Mouse (Mus musculus) embryonic stem cell, embryonic (primary cell): Measurements from ENCODE around the gene Xrcc4.

Source experiments
- CTCF ChIA-PET, 4 experiments: fragments of 300-600 bp in 2 of 4; fragments of 350-600 bp in 2 of 4; sonication (Branson Sonifier 250); formaldehyde crosslinking; loops; one replicate each; lab custom pipeline; 2022; ENCODE audit warnings: inconsistent platforms in 2 of 4; lab: Charles Lee
- POLR2A ChIA-PET, 4 experiments: fragments of 300-600 bp in 2 of 4; fragments of 350-600 bp in 2 of 4; sonication (Branson Sonifier 250); formaldehyde crosslinking; loops; one replicate each; lab custom pipeline; 2022; ENCODE audit warnings: antibody characterized with exemption in 4 of 4, inconsistent platforms in 1 of 4; lab: Charles Lee

The Xrcc4 gene

DNA sequence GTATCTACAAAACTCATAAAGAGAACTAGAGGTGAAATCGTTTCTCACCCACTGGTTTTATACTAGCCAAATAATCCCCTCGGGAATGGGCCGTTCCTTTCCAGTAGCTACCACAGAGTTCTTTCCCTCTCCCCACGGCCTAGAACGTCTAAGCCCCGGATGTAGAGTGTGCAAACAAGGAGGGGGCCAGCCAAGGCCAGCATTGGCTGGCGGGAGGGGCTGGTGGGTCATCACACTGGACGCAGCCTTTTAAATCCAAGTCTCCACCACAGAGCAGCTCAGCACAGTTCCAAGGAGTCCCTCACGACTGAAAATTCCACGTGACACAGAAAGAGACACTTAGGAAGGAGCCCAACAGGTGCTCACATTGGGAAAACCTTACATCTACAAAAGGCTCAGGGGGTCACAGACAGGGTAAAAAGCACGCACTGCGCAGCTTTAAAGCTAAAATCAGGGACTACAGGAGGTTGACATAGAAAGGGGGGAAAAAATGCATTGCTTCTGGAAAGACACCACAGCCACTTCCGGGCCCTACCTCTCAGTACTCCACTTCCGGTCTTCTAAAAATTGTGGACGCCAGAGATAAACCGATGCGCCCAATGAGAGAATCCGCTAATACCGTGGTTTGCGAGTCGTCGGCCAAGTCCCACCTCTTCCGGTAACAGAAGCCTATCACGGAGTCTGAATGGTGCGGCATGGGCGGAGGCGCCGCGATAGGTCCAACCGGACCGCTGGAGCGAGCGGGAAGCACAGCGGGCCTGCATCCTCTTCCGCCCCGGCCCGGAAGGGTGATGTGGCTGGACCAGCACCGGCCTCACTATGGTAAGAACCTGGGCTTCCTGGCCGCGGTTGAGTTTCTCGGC, at the start of gene Xrcc4, which contains the start of gene Tmem167:
Xrcc4 (minus strand) TSS at position 647 of the 863 bp plus-strand sequence.
Tmem167 (plus strand) TSS at position 162 of the 863 bp plus-strand sequence.
- CTCF ChIA-PET = no interaction called here
- POLR2A ChIA-PET = interaction anchor here in 3 of 4 experiments (0.5 to 2.1 kb wide), 19 partner anchors 8 to 1338 kb away, joined by 3 to 17 read pairs (median 3); no protein-coding TSS in a partner anchor

DNA sequence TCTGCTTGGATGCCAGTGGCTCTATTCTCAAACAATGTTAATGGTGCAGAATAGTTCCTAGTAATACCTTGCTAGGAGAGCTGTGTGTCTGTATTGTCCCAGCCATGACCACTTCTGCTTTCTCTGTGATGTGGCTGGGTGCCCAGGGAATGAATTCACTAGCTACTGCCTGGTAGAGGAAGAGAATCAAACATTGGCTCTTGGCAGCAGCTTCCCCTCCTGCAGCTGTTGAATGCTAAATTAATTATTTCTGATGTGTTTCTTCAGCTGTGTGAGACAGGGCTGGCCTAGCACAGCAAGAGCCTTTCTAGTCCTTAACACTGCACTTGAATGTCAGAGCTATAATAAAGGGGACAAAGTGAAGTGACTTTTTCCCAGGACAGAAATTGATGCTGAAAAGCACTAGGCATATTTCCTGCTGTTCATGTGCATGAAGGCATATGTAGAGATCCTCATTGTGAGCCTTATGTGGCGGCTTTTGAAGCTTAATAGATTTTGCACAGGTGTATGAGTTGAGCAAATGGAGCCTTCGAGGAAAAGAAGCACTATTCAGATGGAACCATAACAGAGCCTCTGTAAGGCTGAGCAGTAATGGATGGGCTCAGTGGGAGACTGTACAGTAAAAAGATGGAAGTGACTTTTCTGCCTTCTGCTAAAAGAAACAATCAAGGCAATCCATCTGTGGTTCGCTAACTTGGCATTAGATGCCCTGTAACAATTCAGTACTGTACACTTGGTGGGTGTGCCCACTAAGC, 46.9 kb upstream of the Xrcc4 start:
- ChIA-PET POLR2A (no interaction called here), CTCF (no interaction called here)

DNA sequence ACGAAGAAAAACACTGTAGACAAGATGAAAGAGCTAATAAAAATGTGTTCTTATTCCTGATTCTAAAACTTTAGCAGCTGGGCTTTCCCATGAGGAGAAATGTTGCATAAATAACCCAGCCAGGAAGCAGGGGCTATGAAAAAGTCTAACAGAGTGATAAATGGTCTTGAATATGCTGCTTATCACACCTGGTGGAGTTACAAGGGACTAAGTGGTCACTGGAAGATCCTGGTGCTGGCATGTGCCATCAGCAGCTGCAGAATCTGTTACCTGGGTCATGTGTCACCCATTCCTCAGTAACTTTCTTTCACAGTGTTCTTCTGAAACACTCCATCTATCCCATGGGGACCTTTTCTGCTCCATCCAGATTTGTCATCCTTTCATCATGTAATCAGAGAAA, 22.3 kb upstream of the Xrcc4 start:
- ChIA-PET CTCF (no interaction called here), POLR2A (no interaction called here)

DNA sequence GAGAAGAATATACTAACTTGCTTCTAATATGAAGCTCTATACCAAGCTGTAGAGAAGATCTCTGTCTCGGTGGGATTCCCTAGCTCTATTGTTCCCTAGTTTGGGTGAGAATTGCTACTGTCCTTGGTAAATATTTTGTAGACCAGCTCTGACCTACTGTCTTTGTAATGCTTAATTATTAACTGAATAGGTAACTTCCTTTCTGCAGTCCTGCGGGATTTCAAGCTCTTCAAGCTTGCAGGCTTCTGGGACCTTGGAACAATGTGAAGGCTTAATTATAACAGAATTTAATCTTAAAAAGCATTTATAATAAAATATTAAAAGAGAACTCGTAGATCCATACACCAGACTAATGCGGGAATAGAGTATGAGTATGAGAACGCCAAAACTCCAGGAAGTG, 19.3 kb upstream of the Xrcc4 start:
- CTCF ChIA-PET = interaction anchor here in 1 of 4 experiments (1.0 kb wide), 1 partner anchor 9 kb away, joined by 3 read pairs; no protein-coding TSS in a partner anchor

DNA sequence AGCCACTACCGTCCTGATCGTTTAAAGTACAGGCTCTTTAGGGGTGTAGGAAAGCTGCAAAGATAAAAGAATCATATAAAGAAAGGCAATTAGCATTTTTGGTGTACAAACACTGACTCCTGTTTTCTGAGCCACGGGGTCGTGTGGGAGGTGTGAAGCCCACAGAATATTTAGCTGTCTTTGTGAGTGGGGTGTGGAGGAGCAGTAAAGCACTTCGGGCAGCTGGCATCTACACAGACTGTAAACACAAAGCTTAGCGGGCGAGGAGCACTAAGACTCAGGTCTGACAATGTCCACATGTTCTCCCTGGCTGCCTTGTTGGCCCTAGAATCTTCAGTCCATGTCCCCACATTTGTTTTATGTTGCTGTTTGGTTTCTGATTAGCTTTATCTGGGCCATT, 16.7 kb upstream of the Xrcc4 start:
- ChIA-PET CTCF (interaction anchor here in 1 of 4 experiments (0.7 kb wide), 1 partner anchor 258 kb away, joined by 3 read pairs; no protein-coding TSS in a partner anchor), POLR2A (interaction anchor here in 2 of 4 experiments (1.2 to 1.9 kb wide), 2 partner anchors 9 to 18 kb away, joined by 5 to 8 read pairs; partner anchors contain the start of gene Tmem167 (in 1 of the 2))

More for the DNA sequence above, 19.3 kb upstream of the Xrcc4 start:
- POLR2A ChIA-PET = interaction anchor here in 3 of 4 experiments (0.9 to 1.4 kb wide), 4 partner anchors 9 to 36 kb away, joined by 3 to 5 read pairs (median 4); partner anchors contain the start of genes Tmem167 (in 2 of the 3) and Xrcc4 (in 1 of the 3)

DNA sequence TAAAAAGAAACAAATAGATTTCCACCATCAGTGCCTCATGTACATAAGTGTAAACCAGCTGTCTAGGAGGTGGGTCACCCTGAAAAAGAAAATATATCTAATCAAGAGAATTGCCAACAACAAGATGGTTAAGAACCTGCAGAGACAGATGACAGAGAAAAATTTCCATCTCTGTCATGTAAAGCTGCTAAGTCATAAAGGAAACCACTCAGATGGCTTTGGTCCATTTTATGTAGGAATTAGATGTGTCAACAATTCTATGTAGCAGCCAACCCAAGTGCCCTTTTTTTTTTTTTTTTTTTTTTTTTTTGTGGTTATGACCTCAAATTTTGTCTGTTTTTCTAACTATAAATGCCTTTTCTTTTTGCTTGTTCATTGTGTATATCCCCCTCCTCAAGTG, 12.1 kb upstream of the Xrcc4 start:
- CTCF ChIA-PET = interaction anchor here in 1 of 4 experiments (0.5 kb wide), 1 partner anchor 202 kb away, joined by 3 read pairs; no protein-coding TSS in a partner anchor
- POLR2A ChIA-PET = interaction anchor here in 3 of 4 experiments (0.6 to 1.6 kb wide), 3 partner anchors 9 to 13 kb away, joined by 3 to 5 read pairs (median 3); partner anchors contain the start of gene Tmem167 (in 2 of the 3)

DNA sequence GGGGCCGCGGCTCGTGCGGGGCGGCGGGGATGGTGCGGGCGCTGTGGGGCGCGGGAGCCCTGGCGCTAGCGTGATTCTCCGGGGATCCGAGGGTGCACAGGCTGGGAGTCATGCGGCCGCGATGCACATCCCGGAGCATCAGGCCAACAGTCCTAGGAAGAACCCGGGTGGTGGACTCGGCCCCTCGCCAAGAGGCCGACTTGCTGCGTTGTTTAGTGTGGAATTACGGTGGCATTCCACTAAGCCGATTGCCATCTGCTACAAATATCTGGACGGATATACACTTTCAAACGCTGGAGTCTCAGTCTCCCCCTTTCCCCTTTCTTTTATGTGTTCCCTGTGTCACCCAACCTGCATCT, 396 bp upstream of the Xrcc4 start:
- CTCF ChIA-PET = interaction anchor here in 1 of 4 experiments (0.6 kb wide), 1 partner anchor 600 kb away, joined by 7 read pairs; no protein-coding TSS in a partner anchor
- POLR2A ChIA-PET = interaction anchor here in 1 of 4 experiments (1.2 to 2.1 kb wide), 4 partner anchors 10 to 19 kb away, joined by 3 to 17 read pairs (median 8); no protein-coding TSS in a partner anchor

DNA sequence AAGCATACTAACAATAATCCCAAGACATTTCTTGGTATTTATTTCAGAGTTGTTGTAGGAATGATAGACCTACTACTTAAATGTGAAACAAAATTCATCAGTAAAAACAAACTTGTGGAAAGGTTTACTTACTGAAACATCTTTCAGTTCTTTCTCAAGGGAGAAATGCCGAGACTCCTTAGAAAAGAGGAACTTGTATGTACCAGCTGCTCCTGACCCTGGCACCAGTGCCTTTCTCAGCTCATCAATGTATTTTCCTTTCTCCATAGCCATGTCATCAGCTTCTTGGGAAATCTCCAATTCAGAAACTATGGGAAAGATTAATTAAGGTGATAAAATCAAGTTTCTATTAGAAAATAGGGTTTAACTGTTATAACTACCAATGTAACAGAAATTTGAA, 27.5 kb downstream of the Xrcc4 start:
- POLR2A ChIA-PET = no interaction called here
- CTCF ChIA-PET = interaction anchor here in 1 of 4 experiments (0.6 kb wide), 1 partner anchor 1311 kb away, joined by 4 read pairs; no protein-coding TSS in a partner anchor

DNA sequence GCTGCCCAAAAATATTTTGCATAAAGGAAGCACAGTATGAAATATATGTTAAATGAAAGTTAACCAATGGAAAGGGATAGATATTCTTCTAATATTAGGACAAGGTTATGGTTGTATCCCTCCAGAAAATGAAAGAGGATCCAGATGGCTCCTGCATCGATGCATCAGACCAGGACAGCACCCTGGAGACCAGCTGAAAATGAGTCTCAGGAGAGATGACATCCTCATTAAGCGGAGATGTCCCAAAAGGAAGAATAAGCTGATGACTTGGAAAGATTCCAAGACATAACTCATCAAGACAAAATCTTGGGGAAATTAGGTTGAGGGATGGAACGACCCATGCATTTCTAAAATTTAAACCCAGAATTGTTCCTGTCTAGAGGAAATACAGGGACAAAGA, 37.0 kb downstream of the Xrcc4 start:
- CTCF ChIA-PET = no interaction called here
- POLR2A ChIA-PET = no interaction called here

DNA sequence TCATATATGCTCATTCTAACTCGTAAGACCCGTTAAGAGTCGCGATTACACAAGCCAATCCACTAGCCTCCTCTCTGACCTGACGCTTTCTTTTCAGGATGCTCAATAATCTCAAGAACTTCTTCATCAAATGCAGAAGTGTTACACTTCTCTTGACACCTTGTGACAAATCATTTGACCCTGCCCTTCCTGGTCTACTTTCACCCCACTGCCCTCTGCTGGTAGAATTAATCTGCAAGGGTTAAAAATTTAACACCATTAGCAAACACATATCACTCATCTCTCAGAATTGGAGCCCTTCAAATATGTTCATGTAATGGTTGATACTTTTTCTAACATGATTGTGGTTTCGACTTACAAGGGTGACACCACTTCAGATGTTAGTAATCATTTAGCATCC, 37.7 kb downstream of the Xrcc4 start:
- ChIA-PET POLR2A (no interaction called here), CTCF (no interaction called here)

DNA sequence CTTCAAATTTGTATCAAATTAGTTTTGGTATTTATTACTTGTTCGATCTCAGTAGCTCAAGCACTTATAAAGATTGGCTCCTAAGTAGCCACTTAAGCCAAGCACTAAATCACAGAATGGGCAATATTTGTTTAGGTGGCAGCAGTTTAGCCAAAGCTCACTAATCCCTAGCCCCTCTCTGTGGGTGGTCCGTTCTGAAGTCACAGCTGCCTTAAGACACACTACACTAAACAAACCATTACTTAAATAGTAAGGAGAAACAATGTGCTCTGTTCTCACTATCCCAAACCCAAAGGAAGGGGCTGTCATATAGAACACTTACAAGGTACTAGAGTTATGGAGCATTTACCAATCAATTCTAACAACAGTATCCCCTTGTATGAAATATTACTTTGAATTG, 49.8 kb downstream of the Xrcc4 start:
- ChIA-PET POLR2A (no interaction called here), CTCF (no interaction called here)

DNA sequence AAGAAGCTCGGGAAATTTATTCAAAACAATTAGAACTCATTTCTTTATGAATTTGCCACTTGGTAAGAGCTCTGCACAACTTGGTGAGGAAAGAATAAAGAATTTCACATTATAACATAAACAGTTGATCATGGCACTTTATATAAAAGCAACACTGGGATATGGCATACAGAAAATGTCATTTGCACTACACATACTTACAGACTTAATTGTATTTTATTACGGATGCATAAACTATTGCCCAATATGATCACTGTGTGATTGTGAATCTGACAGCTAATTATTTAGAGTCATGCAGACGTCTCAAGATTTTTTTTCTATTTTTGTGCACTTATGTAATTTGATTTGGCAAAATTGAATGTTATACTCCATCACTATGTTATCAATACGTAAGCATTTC, 56.4 kb downstream of the Xrcc4 start:
- ChIA-PET CTCF (no interaction called here), POLR2A (interaction anchor here in 1 of 4 experiments (0.9 kb wide), 1 partner anchor 56 kb away, joined by 3 read pairs; the partner anchor contains the start of gene Tmem167)

DNA sequence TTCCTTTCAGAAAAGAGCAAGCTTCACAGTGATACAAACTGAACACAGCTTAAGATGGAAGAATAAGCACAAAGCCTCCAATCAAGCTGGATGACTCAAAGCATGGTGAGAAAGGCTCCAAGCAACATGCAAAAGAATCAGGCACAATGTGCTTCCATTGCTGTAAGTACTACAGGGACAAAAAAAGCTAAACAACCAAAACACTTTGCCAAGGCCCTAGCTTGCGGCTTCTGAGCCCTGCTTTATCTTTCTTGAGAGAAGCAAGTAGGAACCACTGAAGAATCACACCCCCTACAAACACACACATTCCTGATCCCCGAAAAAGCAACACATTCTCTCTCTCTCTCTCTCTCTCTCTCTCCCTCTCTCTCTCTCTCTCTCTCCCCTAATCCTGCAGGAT, 56.9 kb downstream of the Xrcc4 start:
- ChIA-PET CTCF (no interaction called here), POLR2A (interaction anchor here in 1 of 4 experiments (0.9 kb wide), 1 partner anchor 56 kb away, joined by 3 read pairs; the partner anchor contains the start of gene Tmem167)

DNA sequence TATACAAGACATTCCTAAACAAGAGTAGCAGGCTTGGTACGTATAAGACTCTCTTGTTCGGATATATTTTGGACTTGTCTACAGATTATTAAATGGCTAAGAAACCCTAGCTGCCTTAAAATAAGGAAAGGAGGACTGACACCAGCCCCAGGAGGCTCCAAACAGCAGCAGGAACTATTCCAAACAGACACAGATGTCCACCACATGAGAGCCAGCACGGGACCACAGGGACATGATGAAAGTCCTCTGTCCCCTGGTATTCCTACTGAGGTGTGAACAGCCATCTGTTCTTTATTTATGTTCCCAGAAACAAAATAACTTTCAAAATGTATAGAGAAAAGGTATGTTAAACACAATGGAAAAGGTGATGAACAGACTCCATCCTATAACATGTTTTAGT, 58.5 kb downstream of the Xrcc4 start:
- POLR2A ChIA-PET = no interaction called here

DNA sequence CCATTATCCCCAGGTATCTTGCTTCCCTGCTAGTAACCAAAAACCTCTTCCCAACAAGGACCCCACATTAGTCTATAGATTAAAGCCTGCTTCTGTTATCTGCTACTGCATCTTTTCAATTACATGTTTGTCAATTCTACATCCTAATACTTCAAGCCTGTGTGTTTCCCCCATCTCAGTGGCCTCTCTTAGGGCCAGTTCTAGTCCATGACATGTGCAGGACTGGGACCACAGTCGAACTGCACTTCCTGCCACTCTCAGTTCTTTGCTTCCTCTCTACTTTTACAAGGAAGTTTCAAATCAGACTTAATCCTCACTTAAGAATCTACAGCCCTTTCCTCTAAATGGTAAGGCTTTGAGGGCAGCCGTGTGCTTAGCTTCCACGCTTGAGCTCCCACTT, 76.8 kb downstream of the Xrcc4 start:
- CTCF ChIA-PET = no interaction called here
- POLR2A ChIA-PET = no interaction called here

More for the DNA sequence above, 58.5 kb downstream of the Xrcc4 start:
- CTCF ChIA-PET = no interaction called here

DNA sequence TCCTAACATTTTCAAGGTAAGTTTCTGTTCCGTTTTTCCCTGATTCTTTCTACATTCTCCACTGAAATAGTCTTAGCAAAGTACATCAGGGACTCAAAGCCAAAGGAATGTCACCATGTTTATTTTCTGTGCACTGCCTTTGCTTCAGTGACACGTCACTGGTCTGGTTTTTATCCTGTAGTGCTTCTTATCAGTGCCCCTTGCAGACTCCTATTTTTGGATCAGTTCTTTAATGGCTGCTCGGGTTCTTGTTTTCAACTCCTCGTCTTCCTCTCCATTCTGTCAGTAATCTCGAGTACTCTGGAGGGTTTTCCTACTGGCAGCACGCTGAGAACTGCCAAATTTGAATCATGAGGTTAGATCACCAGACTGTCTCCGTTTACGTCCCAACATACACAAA, 77.2 kb downstream of the Xrcc4 start:
- CTCF ChIA-PET = no interaction called here

DNA sequence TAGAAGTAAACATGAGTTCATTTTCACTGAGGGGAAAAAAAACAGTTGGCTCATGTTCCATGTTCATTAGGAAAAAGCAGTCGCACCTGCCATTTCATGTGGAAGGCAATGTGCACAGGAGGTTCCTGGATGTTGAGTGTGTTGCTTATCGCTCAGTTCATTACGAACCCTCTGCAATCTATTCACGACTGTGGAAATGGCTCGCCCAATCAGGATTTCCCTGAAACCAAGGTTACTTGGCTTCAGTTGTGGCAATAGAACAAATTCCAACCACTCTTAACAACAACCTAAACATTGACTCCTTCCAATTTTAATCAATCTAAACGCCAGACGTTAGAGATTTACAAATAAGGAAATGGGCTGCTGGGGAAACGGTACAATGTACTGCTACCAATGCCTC, 78.3 kb downstream of the Xrcc4 start:
- CTCF ChIA-PET = no interaction called here
- POLR2A ChIA-PET = no interaction called here

More for the DNA sequence above, 77.2 kb downstream of the Xrcc4 start:
- POLR2A ChIA-PET = interaction anchor here in 1 of 4 experiments (0.5 kb wide), 1 partner anchor 239 kb away, joined by 3 read pairs; no protein-coding TSS in a partner anchor

DNA sequence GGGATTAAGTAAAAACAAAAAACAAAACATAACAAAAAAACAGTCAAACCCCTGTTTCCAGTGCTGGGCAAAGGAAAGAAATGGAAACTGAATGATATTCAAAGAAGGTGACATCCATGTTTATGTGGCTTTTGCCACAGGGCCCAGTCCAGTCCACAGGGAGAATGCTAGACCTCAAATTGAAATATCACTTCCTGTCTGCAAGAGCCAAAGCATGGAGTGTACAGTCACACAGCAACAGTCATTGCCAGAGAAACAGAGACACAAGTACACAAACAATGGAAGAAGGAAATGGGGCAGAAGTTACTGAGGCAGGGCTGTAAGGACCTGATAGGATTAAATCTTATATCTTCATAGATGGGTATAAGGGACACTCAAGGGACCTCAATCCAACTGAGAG, 79.6 kb downstream of the Xrcc4 start:
- CTCF ChIA-PET = no interaction called here
- POLR2A ChIA-PET = interaction anchor here in 1 of 4 experiments (1.1 kb wide), 1 partner anchor 15 kb away, joined by 3 read pairs; no protein-coding TSS in a partner anchor

DNA sequence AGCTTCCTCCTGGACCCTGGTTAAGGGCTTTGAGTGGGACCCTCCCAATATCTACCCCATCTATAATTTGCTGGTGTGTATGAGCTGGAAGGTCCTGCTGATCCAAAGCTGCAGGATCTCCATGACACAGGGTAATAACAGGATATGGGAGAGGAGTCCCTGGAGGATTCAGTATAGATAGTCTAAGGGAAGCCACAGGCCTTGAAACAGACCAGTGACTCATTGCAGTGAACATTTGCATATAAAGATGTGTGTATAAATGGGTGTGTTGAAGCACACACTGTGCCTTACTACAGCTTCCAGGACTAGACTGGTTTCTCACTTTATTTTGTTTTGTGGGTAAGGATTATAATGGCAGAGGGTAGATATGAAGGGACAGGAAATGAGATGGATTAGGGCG, 83.8 kb downstream of the Xrcc4 start:
- ChIA-PET CTCF (no interaction called here), POLR2A (interaction anchor here in 1 of 4 experiments (1.3 to 1.5 kb wide), 2 partner anchors 9 to 11 kb away, joined by 3 read pairs; no protein-coding TSS in a partner anchor)
